Mouse (Mus musculus) neural tube, embryonic 14.5 days (tissue): ENCODE measurements around the gene Tbcel. TPM values are rescaled to one million over a fixed set of nuclear protein-coding genes. Genes with fewer than 3 reads are reported as not detected.

Experiments used
- ATAC-seq: fragments of 200-750 bp; cut with Nextera tagmentation; 2 replicates; pipeline ENCODE4 v1.8.0; 2017; ENCODE audit warnings: low read depth, mild to moderate bottlenecking, moderate TSS enrichment, moderate library complexity
- H3K27ac ChIP-seq: fragments of 300-500 bp; sonication (generic); 2 replicates; pipeline ENCODE4 v1.5.1; 2014; ENCODE audit warnings: low read depth, mild to moderate bottlenecking, control low read depth, low read length, moderate library complexity, mixed read lengths
- H3K27me3 ChIP-seq: fragments of 300-500 bp; sonication (generic); 2 replicates; pipeline ENCODE4 v1.6.1; 2014; ENCODE audit warnings: low read length; ENCODE audit not compliant: control insufficient read depth, insufficient read depth
- H3K36me3 ChIP-seq: fragments of 300-500 bp; sonication (generic); 2 replicates; pipeline ENCODE4 v1.6.1; 2014; ENCODE audit warnings: low read length, mixed read lengths; ENCODE audit not compliant: control insufficient read depth, insufficient read depth
- H3K4me1 ChIP-seq: fragments of 300-500 bp; sonication (generic); 2 replicates; pipeline ENCODE4 v1.6.1; 2014; ENCODE audit warnings: low read length; ENCODE audit not compliant: control insufficient read depth, insufficient read depth
- H3K4me2 ChIP-seq: fragments of 300-500 bp; sonication (generic); 2 replicates; pipeline ENCODE4 v1.6.1; 2014; ENCODE audit warnings: mild to moderate bottlenecking, low read depth, low read length, control low read depth
- H3K4me3 ChIP-seq: fragments of 300-500 bp; sonication (generic); 2 replicates; pipeline ENCODE4 v1.5.1; 2014; ENCODE audit warnings: low read depth, low read length, control low read depth, mixed read lengths
- H3K9ac ChIP-seq: fragments of 300-500 bp; sonication (generic); replicated peaks from 2 replicates; pipeline ENCODE4 v1.6.1; 2014; ENCODE audit warnings: low read depth, mild to moderate bottlenecking, control low read depth, low read length, mixed read lengths
- H3K9me3 ChIP-seq: fragments of 300-500 bp; sonication (generic); 2 replicates; pipeline ENCODE4 v1.6.1; 2016; ENCODE audit warnings: low read length; ENCODE audit not compliant: control insufficient read depth
- WGBS: fragments of 180-500 bp; shearing (Covaris S2); extraction: QIAGEN DNeasy Blood & Tissue Kit; methylation state at CpG from one replicate; pipeline ENCODE4 v1.1.7; 2014; 5-methylcytosine and 5-hydroxymethylcytosine counted together
- polyA plus RNA-seq: library from polyadenylated mRNA; unstranded; fragments of >200 nt; fragmentation: Nextera tagmentation; extraction: Ambion mirVana; gene quantifications from 2 replicates; pipeline ENCODE4 v1.2.1, GENCODE M21; 2014

Gene Tbcel
- 5.7 and 6.2 TPM in 2 replicates for polyA plus RNA-seq

DNA sequence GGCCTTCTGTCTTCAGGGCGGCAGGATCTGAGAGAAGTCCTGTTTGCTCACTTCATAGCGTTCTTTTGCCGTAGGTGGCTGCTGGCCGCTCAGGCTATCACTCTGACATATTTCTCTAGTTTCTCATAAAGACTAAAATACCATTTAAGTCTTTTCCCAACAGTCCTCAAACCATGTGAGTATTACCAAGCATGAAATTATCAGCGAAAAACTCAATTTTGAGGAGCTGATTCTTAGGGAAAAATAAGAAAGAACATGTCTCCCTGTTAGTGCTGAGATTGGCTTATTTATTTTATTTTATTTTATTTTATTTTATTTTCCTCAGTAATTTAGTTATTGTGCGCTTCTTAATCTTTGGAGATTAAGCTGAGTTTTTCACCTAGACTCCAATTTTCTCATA, at the start of gene Tbcel:
Gene Tbcel, minus strand, starts transcription at position 101 of the 400 bp plus-strand sequence.
- 91% methylated on average over 6 of the region's 6 CpGs for WGBS
- H3K9me3 ChIP-seq = no peaks in the 10 kb centered on the region
- ATAC-seq = no peak

DNA sequence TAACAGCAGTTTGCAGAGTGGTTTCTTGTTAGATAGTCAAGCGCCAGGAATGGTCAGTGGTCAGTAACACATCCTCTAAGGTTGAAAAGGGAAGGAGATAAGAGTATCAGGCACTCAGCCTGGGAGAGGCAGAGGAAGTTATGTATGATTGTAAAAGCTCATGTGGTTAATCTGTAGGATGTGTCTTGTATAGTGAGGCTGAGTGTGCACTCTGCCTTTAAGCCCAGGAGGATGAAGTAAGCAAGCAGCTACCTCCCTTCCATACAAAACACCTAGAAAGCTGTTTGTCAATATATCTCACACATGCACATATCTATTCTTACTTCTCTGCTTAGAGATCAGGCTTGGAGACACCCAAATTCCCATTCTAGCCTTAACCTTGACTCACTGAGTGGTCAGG, 47.6 kb upstream of the Tbcel start:
- H3K27ac ChIP-seq = no peak overlapping the region
- H3K9me3 ChIP-seq = no peaks in the 10 kb centered on the region
- no peak overlapping the region for H3K9ac ChIP-seq
- 91% methylated on average over 1 of the region's 1 CpGs for WGBS
- no peak overlapping the region for H3K4me3 ChIP-seq
- no peak overlapping the region for H3K4me2 ChIP-seq
- H3K4me1 ChIP-seq = no peaks in the 10 kb centered on the region
- no peaks in the 10 kb centered on the region for H3K36me3 ChIP-seq
- no peak for ATAC-seq
- no peaks in the 10 kb centered on the region for H3K27me3 ChIP-seq

More for the DNA sequence above, at the start of gene Tbcel:
- no peaks in the 10 kb centered on the region for H3K27me3 ChIP-seq
- no peaks in the 10 kb centered on the region for H3K36me3 ChIP-seq
- H3K4me1 ChIP-seq = no peaks in the 10 kb centered on the region
- H3K4me3 ChIP-seq = no peak within 1 kb of the TSS
- no peak within 1 kb of the TSS for H3K4me2 ChIP-seq
- no peak within 1 kb of the TSS for H3K27ac ChIP-seq
- H3K9ac ChIP-seq = no peak within 1 kb of the TSS

DNA sequence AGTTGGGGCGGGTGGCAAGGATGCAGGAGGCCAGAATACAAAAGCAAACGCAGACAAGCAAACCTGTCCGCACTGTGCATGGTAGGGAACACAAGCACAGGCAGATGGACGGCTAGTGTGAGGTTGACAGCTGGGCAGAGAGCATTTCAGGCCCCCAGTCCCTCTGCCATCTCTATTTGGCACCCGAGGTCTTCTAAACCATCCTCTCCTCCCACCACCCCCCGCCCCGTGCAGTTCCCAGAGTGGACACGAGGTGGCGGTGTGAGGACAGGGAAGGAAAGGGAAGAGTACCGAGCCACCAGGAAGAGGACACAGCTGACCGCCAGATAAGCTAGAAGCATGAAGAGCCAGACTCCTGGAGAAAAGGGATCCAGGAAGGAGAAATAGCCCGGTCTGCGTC, 42.5 kb upstream of the Tbcel start:
- no peak overlapping the region for H3K9ac ChIP-seq

DNA sequence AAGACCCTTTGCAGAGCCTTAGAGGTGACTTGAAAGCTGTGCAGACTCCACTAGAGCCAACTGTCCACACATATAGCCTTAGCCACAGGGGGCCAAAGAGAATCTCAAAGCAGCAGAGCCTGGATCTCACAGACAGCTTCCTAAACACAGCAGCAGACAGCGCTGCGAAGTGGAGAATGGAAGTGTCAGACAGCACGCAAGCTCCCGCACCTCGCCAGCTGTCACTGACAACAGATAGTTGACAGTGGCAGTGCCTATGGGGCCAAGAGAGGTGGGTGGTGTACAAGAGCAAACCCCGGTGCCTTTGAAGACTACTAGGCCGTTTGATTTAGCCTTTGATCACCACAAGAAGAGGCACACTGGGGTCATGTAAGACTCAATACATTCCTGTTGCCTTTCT, 41.4 kb upstream of the Tbcel start:
- no peak overlapping the region for H3K9ac ChIP-seq
- no peak for ATAC-seq

More for the DNA sequence above, 42.5 kb upstream of the Tbcel start:
- Histone ChIP-seq H3K27ac (no peak overlapping the region), H3K4me3 (no peak overlapping the region), H3K4me2 (no peak overlapping the region), H3K4me1 (no peaks in the 10 kb centered on the region), H3K9me3 (no peaks in the 10 kb centered on the region), H3K27me3 (no peaks in the 10 kb centered on the region), H3K36me3 (no peaks in the 10 kb centered on the region)
- 14% methylated on average over 13 of the region's 13 CpGs for WGBS
- peak; percentile 78 for ATAC-seq

DNA sequence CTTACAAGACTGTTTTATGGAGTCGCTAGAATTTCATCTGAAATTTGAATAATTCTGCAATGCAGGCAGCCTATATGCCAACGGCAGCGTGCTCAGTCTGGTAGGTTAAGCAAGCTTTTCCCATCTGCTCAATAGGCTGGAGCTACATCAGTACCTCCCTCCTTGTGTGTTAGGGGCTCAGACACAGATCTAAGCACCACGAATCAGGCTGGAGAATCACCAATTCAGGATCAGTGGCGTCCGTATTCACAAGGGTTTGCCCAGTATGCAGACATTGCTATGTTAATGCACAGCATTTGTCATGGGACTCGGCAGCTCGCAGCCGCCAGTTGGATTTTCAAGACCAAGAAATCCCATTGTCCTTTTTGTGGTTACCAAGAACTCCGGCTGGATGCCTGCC, 36.9 kb upstream of the Tbcel start:
- Histone ChIP-seq H3K4me1 (no peaks in the 10 kb centered on the region), H3K9me3 (no peaks in the 10 kb centered on the region), H3K36me3 (no peaks in the 10 kb centered on the region), H3K27ac (no peak overlapping the region), H3K4me2 (no peak overlapping the region), H3K27me3 (no peaks in the 10 kb centered on the region), H3K9ac (no peak overlapping the region), H3K4me3 (no peak overlapping the region)
- 51% methylated on average over 10 of the region's 10 CpGs for WGBS
- no peak for ATAC-seq

More for the DNA sequence above, 41.4 kb upstream of the Tbcel start:
- WGBS = 75% methylated on average over 7 of the region's 7 CpGs
- no peaks in the 10 kb centered on the region for H3K4me1 ChIP-seq
- no peak overlapping the region for H3K4me3 ChIP-seq
- H3K36me3 ChIP-seq = no peaks in the 10 kb centered on the region
- H3K9me3 ChIP-seq = no peaks in the 10 kb centered on the region
- H3K27ac ChIP-seq = no peak overlapping the region
- H3K27me3 ChIP-seq = no peaks in the 10 kb centered on the region
- H3K4me2 ChIP-seq = no peak overlapping the region

DNA sequence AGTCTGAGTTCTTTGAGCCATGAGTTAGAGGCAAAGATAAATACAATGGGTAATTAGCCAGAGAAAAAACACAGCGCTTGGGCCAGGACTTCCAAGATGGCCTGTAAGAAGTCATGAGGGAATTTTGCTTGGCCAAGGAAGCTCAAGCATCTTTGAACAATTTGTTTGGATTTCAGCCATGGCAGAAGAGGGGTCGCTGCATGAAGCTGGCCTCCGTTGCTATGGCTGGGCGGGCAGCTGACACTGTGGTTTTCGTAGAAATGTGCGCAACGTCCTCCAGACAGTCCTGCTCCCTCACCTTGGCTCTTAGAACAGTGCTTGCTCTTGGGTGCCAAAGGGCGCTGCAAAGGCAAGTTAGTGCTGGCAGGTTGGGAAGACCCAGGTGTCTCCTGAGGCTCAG, 25.9 kb upstream of the Tbcel start:
- H3K9me3 ChIP-seq = no peaks in the 10 kb centered on the region
- no peak for ATAC-seq
- H3K27ac ChIP-seq = no peak overlapping the region
- 79% methylated on average over 8 of the region's 8 CpGs for WGBS
- no peak overlapping the region for H3K4me2 ChIP-seq
- no peaks in the 10 kb centered on the region for H3K27me3 ChIP-seq
- H3K9ac ChIP-seq = no peak overlapping the region
- peaks cover 12% of the 10 kb centered on the region for H3K4me1 ChIP-seq
- H3K36me3 ChIP-seq = no peaks in the 10 kb centered on the region
- H3K4me3 ChIP-seq = no peak overlapping the region

DNA sequence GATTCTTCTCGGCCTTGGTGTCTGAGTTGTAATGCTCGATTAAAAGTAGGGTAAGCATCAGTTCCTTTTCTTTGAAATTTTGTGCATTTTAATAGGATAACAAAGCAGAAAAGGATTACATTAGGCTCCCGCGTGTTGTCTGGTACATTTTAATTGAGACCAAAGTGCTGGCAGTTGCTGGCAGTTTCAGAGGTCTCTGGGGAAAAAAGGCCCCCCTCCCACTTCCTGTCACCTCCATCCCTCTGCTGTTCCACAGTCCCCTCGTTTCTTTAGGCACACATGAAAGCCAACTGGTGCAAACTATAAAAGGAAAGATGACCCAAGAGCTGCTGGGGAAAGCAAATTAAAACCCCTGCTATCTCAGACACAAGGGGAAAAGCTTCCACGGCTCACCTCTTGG, 25.4 kb upstream of the Tbcel start:
- WGBS = 26% methylated on average over 6 of the region's 6 CpGs
- no peak overlapping the region for H3K4me2 ChIP-seq

DNA sequence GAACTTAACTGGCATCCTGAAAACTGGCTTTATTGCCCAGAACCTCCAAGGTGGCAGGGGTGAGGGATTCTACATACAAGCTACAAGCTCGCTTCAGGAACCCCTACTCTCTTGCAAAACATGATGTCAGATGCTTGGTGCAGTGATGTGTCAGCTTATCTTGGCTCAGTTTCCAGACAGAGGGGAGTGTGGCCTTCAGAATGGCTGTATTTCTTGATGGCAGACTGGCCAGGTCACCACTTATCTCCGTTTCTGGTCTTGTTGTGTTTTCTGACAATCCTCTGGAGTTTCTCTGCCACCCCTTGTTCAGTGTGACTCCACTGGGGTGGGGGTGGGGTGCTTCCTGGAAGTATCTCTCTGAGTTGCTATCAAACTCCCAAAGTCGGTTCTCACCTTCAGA, 24.3 kb upstream of the Tbcel start:
- no peak overlapping the region for H3K9ac ChIP-seq
- 60% methylated on average over 3 of the region's 3 CpGs for WGBS
- H3K4me3 ChIP-seq = no peak overlapping the region
- no peaks in the 10 kb centered on the region for H3K36me3 ChIP-seq
- no peak for ATAC-seq
- no peaks in the 10 kb centered on the region for H3K9me3 ChIP-seq
- H3K27ac ChIP-seq = no peak overlapping the region
- H3K27me3 ChIP-seq = no peaks in the 10 kb centered on the region
- H3K4me2 ChIP-seq = no peak overlapping the region
- peaks cover 12% of the 10 kb centered on the region for H3K4me1 ChIP-seq

More for the DNA sequence above, 25.4 kb upstream of the Tbcel start:
- Histone ChIP-seq H3K4me3 (no peak overlapping the region), H3K9me3 (no peaks in the 10 kb centered on the region), H3K9ac (no peak overlapping the region), H3K27ac (no peak overlapping the region), H3K4me1 (peaks cover 12% of the 10 kb centered on the region), H3K36me3 (no peaks in the 10 kb centered on the region), H3K27me3 (no peaks in the 10 kb centered on the region)
- ATAC-seq = no peak

DNA sequence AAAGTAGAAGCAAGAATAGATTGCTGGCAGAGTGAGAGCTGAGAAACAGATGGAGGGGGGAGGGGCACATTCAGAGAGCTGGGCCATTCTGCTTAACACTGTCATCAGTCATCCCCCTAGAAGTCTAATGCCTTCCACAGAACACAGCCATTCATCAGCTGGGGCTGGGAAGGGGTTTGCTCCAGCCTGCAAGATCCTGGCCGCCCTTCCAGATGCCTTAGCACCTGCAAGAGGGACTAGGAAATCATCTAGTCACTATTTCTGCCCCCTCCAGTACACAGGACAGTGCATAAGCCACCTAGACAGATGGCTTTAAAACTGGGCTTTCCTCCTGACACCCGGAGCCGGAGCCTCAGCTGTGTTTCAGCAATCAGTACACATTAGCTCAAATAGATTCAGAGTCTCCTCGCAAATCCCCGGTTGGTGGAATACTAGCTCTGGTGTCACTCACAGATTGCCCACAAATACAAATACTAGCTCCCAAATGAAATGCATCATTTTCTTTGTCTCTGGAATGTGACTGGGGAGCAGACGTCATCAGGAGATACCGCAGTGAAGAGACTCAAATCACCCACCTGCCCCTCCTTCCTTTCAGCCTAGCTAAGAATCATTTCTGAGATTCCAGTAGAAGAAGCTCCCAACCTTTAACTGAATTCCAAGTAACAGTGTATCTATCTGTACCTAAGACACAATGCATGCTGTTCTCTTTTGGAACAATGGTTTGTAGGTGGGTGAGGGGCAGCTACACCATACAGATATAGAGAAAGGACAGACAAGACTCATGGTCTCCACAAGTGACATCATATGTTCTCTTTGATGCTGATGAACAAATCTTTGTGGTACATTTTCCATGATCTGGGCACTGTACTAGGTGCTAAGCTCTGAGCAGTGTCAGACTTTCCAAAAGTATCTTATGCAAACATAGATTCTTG, 22.9 kb upstream of the Tbcel start:
- Histone ChIP-seq H3K4me2 (no peak overlapping the region), H3K4me3 (no peak overlapping the region), H3K27ac (peak overlapping the region; percentile 78), H3K36me3 (no peaks in the 10 kb centered on the region), H3K4me1 (peaks cover 12% of the 10 kb centered on the region), H3K9ac (no peak overlapping the region), H3K9me3 (no peaks in the 10 kb centered on the region), H3K27me3 (no peaks in the 10 kb centered on the region)
- peak; percentile 77 for ATAC-seq
- 27% methylated on average over 7 of the region's 7 CpGs for WGBS
